Mouse (Mus musculus): ENCODE results near the gene Emg1.

GRCm38 (mm10) chr6:124693243-124693981 is 18.6 kb downstream of the Emg1 start:
- TF ChIP-seq GATA1 (IDR thresholded peaks at IDR 0.05; ENCODE audit: borderline replicate concordance, low read length) (no peak), FLI1 (IDR thresholded peaks at IDR 0.05; ENCODE audit: low read length) (no peak)

Measured in megakaryocyte, embryonic 14.5 days (primary cell).